Mouse (Mus musculus): Measurements from ENCODE around the gene Shisa5.

DNA sequence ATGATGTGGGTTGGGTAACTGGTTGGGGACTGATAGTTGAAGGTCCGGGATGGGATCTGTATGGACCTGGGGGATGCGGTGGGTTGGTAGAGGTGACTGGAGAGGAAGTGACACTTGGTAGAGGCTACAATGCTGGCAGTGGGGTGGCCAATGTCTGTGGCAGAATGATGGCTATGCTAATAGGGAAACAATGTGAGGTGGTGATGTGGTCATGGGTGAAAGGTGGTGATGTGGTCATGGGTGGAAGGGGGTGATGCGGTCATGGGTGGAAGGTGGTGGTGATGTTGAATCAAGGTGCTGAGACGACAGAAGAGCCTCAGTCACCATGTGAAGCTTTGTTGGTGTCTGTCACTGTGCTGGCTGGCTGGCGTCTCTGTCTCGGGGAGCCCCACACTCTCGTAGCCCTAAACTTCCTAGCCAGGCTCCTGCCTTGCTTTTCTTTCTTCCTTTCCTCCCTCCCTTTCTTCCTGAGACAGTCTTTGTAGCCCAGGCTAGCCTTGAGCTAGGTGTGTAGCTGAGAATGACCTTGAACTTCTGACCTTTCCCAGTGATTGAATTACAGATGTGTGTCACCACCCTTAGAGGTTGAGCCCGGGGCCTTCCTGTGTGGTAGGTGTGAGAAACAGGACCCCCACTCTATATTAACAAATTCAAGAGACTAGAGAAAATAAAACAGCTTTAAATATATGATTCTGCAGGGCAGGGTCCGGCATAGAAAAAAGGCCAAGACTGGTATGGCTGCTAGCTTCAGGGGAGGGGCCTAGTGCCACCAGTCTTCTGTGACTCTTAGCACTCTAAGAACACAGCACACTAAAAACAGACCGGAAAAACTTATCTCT is 13.5 kb downstream of the Shisa5 start:
- TF ChIP-seq POLR2A (IDR thresholded peaks at IDR 0.05; ENCODE audit: low read depth, low read length) (no peak), CTCF (IDR thresholded peaks at IDR 0.05; ENCODE audit: extremely low read depth, insufficient read length, insufficient replicate concordance, low read depth, low read length) (no peak)
